Mouse (Mus musculus): ENCODE measurements around the gene Ksr2. TPM values are rescaled to one million over a fixed set of nuclear protein-coding genes. Genes with fewer than 3 reads are reported as not detected.
"Not testable (repeated sequence)": the region's sequence is repeated elsewhere in the genome, so short reads cannot be mapped to it uniquely, and the experiment has no call there.

Gene Ksr2
- total RNA-seq, 2 experiments from 2014 or later = 3.6 to 5.1 TPM

GRCm38 (mm10) chr5:117622221-117622620, 208.4 kb downstream of the Ksr2 start:
- DNase-seq = no peak

DNA sequence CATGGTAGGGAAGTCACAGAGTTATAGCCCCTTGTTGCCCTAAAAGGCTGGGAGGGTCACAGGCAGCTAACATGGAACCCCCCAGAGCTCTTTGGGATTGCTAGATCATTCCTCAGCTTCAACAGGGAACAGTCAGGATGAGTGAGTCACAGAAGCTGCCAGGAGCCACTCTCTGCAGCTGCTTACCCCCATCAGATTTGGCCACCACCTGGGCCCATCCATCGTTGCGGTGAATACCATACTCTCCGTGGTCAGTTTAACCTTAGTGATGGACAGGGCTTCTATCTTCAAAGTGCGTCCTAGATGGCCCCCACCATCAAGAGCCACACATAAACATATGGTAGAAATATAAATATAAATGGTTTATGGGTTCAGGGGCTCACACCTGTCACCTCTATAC, 209.4 kb downstream of the Ksr2 start:
- not testable (repeated sequence) for DNase-seq

DNA sequence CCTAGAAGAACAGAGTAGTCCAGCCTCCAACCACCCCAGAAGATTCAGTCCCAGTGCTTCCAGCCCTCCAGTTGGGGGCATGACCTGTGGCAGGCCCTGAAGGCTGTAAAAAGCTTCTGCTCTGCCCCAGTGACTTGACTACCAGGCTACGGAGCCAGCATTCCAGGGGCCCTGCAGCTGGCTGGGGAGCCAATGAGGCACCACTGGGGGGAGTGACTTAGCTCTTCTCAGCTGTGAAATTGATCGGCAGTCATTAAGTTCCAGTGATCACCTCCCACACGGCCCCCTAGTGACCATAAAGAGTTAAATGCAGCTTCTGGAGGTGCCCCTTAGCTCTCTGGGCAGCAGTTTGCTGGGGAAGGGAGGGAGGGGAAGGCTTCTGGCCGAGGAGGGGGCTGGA, 213.1 kb downstream of the Ksr2 start:
- DNase-seq = no peak

DNA sequence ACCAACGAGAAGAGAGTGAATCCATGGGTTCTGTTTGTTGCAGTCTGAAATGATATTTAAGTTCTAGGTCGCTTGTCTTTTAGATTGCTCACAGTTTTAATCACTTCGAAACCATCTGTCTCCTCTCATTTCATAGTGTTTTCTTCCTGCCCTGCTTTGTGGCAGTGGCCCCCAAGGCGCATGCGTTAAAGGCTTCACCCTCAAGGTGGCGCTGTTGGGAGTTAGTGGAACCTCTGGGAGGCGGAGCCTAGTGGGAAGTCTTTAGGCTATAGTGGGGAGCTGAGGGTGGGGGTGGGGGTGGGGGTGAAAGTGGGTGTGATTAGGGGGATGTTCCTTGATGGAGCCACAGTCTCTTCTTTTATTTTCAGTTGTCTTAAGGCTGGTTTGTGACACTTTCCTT, 214.6 kb downstream of the Ksr2 start:
- peak; percentile 71 for DNase-seq

GRCm38 (mm10) chr5:117629570-117629969, 215.8 kb downstream of the Ksr2 start:
- DNase-seq = no peak

DNA sequence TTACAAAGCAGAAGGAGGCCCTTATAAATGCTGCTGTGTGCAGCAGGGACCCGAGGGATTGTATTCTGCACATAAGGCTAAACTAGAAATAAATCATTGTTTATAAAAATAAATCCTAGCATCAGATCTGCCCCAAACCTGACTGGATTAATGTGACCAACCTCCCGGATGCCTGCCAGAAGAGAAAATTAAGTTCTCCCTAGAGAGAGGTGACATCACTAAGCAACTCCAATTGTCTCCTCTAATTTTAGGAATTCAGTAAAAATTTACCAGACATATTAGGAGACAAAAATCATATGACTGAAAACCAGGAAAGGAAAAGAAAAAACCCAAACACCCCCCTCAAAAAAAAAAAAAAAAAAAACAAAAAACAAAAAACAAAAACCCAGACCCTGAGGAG, 221.4 kb downstream of the Ksr2 start:
- DNase-seq = no peak

- no peak for DNase-seq
These were observed 222.0 kb downstream of the Ksr2 start for GRCm38 (mm10) chr5:117635838-117636237.

GRCm38 (mm10) chr5:117641585-117641984, 227.8 kb downstream of the Ksr2 start:
- DNase-seq = no peak

DNA sequence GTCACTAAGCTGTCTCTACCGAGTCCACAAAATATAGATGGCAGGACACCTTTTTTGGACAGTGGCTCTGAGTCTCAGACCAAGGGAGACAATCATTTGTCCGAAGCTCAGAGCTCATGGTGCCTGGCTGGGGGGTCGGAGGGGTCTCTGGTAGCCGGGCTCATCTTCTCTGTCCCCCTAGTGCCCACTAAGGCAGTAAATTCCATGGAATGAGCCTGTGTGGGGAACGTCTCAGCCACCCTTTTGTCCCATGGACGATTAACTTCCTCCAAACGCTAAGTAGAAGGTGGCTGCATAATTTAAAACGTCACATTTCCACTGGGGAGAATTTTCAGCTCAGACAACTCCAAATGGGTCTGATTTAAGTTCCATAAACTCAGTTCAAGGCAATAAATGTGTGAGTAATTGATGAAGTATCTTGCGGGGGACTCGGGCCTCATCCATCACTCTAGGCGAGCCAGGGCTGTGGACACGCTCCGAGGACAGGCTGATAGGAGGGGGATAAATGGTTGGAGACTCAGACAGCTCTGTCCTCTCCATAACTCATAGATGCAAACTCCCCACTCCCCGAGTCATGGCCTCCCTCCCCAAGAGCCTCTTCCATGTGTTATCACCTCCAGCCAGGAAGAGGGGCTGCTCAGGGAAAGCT, 237.6 kb downstream of the Ksr2 start:
- peak; percentile 38 for DNase-seq

GRCm38 (mm10) chr5:117658641-117659040, 244.8 kb downstream of the Ksr2 start:
- DNase-seq = no peak

- DNase-seq = no peak
These were observed 245.8 kb downstream of the Ksr2 start for GRCm38 (mm10) chr5:117659596-117659995.

DNA sequence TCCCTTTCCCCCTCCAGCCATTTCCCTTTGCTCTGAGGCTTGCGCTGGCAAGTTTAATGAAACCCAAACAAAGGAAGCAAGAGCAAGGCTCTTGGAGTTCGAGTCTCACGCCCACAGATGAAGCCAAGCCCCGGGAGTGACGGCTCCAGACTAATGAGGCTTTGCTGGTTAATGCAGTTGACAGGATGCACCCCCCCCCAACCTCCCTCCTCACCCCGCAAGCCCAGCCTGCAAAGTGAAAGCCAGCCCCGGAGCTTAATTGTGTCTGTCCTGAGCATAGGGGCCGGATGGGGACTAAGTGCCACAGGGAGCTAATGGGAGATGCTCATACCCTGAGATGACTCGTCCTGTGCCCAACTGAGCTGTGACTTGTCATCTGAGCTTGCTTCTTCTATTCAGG, 251.4 kb downstream of the Ksr2 start:
- no peak for DNase-seq

DNA sequence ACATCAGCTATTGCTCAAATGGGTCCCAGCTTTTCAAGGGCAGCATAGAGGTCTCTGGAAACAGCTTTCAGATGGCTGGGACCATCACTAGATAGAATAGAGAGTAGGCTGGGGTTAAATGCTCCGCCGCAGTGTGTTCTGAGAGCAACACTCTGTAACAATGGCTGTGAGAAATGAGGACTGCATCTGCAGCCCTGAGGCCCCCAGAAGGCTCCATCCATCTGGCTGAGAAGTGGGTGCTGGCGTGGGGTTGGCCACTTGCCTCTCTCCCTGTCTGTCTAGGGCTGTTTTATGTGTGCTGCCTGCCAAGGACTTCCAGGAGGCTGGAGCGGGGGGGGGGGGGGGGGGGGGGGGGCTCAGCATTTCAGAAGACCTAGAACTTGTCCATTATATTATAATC, 253.5 kb downstream of the Ksr2 start:
- DNase-seq = no peak

DNA sequence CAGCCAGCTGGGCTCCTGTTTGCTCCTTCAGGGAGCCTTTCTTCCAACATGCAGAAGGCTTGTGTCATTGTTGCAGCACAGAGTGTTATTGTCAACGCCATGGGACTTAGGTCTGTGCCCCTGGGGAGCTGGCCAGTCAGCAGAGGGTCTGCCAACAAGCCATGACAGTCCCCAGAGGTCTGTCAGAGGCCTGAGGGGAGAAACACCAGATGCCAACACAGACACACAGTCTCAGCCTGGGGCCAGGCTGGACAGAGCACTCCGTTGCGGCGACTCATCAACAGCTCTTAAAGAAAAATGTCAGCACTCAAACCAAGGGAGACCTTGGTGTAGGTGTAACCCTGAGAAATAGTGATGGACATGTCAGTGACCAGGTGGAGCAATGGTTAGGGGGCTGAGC, 255.5 kb downstream of the Ksr2 start:
- DNase-seq = no peak

GRCm38 (mm10) chr5:117669843-117670242, 256.0 kb downstream of the Ksr2 start:
- peak; percentile 19 for DNase-seq

DNA sequence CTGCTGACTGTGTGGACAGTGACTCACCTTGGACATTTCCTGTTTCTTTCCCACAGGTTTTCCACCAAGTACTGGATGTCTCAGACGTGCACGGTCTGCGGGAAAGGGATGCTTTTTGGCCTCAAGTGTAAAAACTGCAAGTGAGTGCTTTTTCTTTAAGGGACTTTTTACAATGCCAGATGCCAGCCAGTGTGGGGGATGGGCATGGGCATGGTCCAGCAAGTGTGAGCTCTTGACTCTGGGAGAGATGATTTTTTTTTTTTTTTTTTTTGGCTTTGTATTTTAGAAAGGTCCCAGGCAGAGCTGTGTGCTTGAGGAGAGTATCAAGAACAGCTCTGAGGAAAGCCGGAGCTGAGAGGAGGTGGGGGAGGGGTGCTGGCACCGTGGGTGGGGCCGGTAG, 257.6 kb downstream of the Ksr2 start:
- no peak for DNase-seq

- DNase-seq = no peak
These were observed 262.0 kb downstream of the Ksr2 start for GRCm38 (mm10) chr5:117675840-117676239.

DNA sequence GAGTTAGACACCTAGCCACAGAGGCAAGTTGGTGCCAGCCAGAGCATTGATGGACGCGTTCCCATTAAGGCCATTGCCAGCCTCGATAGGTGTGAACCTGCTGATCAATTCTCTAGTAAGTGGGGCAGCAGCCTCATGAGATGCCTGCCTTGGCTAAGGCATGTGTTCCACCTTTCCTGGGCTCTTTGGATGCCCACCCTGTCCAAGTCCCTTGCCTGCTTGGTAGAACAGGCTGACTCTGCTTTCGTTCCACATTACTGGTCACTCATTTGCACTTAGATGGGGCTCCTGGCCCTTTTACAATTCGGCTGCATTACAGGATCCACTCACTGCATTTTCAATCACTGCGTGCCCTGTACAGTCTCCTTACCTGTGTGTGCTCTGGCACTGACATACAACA, 263.4 kb downstream of the Ksr2 start:
- DNase-seq = no peak

DNA sequence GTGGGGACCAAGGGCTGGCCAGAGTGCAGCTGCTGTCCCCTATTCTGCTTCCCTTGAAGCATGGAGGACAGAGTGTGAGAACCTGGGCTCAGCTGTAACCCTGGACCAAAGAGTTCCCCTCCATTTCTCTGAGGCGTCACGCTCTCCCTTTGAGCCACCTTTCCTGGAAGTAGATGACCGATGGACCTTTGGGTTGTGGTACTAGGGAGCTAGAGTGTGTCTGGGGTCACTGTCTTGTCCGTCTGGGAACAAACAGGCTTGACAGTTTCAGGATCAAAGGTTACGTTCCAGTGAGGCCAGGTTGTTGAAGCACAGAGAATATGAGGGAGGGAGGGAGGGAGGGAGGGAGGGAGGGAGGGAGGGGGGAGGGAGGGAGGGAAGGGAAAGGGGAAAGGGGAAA, 264.6 kb downstream of the Ksr2 start:
- DNase-seq = no peak

DNA sequence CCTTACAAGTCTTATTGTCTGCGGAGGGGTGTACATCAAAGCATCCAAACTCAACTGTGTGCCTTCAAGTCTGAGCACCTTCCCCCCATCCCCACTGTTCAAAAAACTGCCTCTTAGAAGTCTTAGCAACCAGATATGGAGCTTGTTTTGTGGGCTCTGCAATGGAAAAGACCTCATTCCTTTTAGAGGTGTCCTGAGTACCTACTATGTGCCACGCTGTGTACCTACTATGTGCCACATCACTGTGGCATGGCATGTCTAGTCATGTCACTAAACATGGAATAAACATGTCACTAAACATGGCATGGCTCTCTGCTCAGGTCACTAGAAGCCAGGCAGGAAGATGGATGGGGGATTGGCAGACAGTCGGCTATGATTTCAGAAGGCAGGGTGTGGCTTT, 268.4 kb downstream of the Ksr2 start:
- no peak for DNase-seq

DNA sequence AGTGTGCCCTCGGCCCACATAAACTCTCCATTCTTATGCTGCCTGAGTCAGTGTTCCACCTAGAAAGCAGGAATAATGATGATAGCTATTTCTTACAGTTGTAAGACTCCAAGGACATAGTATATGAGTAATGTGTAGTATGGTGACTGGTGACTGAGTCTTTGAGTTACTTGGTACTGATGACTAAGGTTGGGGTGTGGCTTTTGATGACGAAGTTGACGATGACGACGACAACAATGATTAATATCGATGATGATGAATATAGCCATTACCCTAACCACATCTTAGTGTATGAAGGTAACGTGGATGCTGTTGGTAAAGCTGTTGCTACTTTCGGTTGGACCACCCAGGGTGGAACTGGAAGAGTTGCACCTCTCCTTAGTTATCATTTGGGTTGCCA, 270.7 kb downstream of the Ksr2 start:
- peak; percentile 9 for DNase-seq

- DNase-seq = no peak
These were observed 274.1 kb downstream of the Ksr2 start for GRCm38 (mm10) chr5:117687770-117688352.

DNA sequence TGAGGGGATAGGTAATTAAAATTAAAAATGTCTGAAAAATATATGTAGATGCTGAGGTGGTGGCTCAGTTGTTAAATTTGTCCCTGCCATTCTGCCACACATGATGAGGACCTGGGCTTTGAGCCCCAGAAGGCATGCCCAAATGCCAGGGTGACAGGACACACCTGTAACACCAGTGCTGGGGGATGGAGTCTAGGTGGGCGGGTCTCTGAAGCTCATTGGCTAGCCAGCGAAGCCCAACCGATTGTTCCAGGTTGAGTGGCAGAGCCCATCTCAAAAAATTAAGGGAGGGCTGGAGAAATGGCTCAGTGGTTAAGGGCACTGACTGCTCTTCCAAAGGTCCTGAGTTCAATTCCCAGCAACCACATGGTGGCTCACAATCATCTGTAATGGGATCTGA, 274.9 kb downstream of the Ksr2 start:
- no peak for DNase-seq

DNA sequence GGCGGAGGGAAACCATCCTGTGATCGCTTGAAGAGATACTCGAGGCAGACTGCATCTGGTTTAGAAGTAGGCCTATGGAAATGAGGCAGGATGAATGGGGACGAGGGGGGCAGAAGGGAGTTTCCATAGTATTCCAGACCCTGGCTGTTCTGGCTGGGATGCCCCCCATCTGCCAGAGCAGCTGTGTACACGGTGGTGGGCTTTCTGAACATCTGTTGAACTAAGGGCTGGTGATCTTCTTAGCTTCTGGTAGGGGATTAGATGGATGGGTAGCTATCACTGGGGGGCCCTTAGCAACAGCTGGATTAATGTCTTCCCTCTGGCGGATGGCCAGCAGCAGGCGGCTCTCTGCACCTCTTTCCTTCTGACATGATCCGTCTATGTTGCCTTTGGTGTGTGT, 276.0 kb downstream of the Ksr2 start:
- no peak for DNase-seq

DNA sequence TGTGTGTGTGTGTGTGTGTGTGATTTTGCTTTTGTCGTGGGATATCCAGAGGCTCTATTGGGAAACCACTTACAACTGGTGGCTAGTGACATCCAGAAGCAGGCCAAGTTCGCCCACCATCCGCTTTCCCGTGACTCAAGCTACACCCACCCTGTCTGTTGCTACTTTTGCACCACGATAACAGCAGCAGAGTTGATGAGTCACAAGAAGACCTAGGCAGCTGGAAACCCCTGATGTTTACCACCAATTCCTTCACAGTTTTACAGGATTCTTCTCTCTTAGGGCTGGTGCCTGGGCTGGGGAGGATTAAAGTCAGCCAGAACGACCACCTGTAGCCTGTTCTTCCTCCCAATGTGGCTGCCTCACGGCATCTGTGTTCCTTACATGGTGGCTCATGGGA, 277.5 kb downstream of the Ksr2 start:
- no peak for DNase-seq

Data from adrenal gland, postnatal 10 days (tissue).